Mouse (Mus musculus): ENCODE data around the gene Atp5s. TPM values are rescaled to one million over a fixed set of nuclear protein-coding genes. Genes with fewer than 3 reads are reported as not detected.

Atp5s gene
- polyA plus RNA-seq, 1 experiment from 2014 or later: 24.1 TPM

DNA sequence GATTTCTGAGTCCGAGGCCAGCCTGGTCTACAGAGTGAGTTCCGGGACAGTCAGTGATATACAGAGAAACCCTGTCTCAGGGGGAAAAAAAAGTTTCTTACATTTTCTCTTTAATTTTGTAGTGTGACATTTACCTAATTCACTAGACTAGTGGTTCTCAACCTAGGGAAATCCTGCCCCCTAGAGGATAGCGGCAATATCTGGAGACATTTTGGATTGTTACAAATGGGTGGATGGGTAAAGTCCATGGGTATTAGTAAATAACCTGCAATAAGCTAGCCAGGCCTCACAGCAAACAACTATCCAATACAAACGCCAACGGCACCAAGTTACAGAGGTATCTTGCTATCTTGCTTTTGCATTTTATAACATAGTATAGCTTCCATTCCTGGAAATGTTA is 28.0 kb upstream of the Atp5s start:
- ATAC-seq (ENCODE audit: low FRiP score): no peak
- peaks cover 8% of the 10 kb centered on the region; the same call in 1 of the 2 replicates for H3K36me3 ChIP-seq (replicated peaks)
- no peak overlapping the region for H3K4me3 ChIP-seq (replicated peaks)
- H3K4me1 ChIP-seq: no peaks in the 10 kb centered on the region
- H3K9me3 ChIP-seq: no peaks in the 10 kb centered on the region
- WGBS: 78% methylated on average over 5 of the region's 5 CpGs
- no peak overlapping the region for H3K27ac ChIP-seq
- H3K27me3 ChIP-seq: no peaks in the 10 kb centered on the region
- no peak overlapping the region for H3K9ac ChIP-seq
- H3K4me2 ChIP-seq: no peak overlapping the region

- no peak for ATAC-seq (ENCODE audit: low FRiP score)
- H3K4me2 ChIP-seq: no peak overlapping the region
- H3K4me1 ChIP-seq: no peaks in the 10 kb centered on the region
- 91% methylated on average over 6 of the region's 6 CpGs for WGBS
- H3K27ac ChIP-seq: no peak overlapping the region
- no peaks in the 10 kb centered on the region for H3K27me3 ChIP-seq
- no peaks in the 10 kb centered on the region for H3K9me3 ChIP-seq
- H3K4me3 ChIP-seq (replicated peaks): no peak overlapping the region
- peaks cover 10% of the 10 kb centered on the region; the same call in 1 of the 2 replicates for H3K36me3 ChIP-seq (replicated peaks)
- H3K9ac ChIP-seq: no peak overlapping the region
These were observed 26.4 kb upstream of the Atp5s start for GRCm38 (mm10) chr12:69698352-69698751.

DNA sequence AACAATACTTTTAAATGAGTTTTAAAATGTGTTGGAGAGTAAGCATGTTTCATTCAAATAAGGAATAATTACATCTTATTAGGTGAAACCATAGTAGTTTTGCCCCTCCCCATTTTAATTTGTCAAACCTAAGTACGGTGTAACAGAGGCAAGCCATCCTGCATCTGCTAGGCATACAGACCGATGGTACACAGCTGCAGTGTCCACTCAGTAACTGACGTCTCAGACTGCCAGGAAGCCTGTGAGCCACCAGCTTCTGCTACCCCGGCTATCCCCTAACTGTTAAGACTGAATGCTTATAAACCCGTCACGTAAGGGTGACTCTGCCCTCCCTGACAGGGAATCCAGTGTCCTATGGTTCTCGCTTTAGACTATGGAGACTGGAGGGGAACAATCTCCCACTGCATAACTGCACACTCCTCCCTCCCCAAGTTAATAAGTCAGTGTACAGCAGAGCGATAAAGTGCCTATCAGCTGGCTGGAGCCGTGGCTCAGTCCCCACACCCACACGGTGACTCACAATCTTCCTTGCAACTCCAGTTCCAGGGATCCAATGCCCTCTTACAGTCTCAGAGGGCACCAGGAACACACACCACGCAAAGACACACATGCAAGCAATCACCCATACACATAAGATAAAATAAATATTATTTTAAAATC is 19.8 kb upstream of the Atp5s start:
- Histone ChIP-seq H3K4me1 (no peaks in the 10 kb centered on the region), H3K4me3 (replicated peaks) (no peak overlapping the region), H3K36me3 (replicated peaks) (peaks cover 4% of the 10 kb centered on the region; the same call in 1 of the 2 replicates), H3K9ac (no peak overlapping the region), H3K27me3 (no peaks in the 10 kb centered on the region), H3K4me2 (no peak overlapping the region), H3K9me3 (no peaks in the 10 kb centered on the region), H3K27ac (no peak overlapping the region)
- 93% methylated on average over 11 of the region's 11 CpGs for WGBS
- no peak for ATAC-seq (ENCODE audit: low FRiP score)

GRCm38 (mm10) chr12:69713628-69714027 is 11.1 kb upstream of the Atp5s start:
- H3K36me3 ChIP-seq (replicated peaks): peaks cover 19% of the 10 kb centered on the region
- H3K9me3 ChIP-seq: peaks cover 4% of the 10 kb centered on the region; the same call in 1 of the 2 replicates
- no peaks in the 10 kb centered on the region for H3K27me3 ChIP-seq
- H3K9ac ChIP-seq: no peak overlapping the region
- H3K27ac ChIP-seq: no peak overlapping the region
- no peak overlapping the region for H3K4me3 ChIP-seq (replicated peaks)
- no peaks in the 10 kb centered on the region for H3K4me1 ChIP-seq
- no peak overlapping the region for H3K4me2 ChIP-seq
- no peak for ATAC-seq (ENCODE audit: low FRiP score)

DNA sequence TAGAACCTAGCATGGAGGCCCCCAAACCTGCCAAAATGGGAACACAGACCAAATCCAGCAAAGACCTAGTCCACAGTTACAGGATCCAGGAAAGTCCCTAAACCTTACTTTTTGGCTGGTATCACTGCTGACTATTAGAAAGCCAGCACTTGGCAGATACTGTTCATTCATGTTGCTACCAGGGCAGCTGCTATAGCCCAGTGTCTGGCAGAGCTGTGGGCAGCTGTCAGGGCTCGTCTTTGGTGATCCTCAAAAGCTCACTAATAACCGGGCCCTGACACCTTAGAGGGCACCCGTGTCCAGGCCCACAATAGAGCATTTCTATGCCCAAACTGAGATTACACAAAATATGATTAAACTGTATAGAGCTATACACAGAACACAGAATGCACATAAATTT is 1.9 kb upstream of the Atp5s start:
- peaks cover 27% of the 10 kb centered on the region for H3K36me3 ChIP-seq (replicated peaks)
- no peak overlapping the region for H3K4me3 ChIP-seq (replicated peaks)
- ATAC-seq (ENCODE audit: low FRiP score): no peak
- H3K27me3 ChIP-seq: no peaks in the 10 kb centered on the region
- no peak overlapping the region for H3K9ac ChIP-seq
- H3K4me2 ChIP-seq: no peak overlapping the region
- H3K27ac ChIP-seq: no peak overlapping the region
- H3K4me1 ChIP-seq: peaks cover 18% of the 10 kb centered on the region
- WGBS: 91% methylated on average over 3 of the region's 3 CpGs
- peaks cover 19% of the 10 kb centered on the region for H3K9me3 ChIP-seq

GRCm38 (mm10) chr12:69723376-69723775 is 1.4 kb upstream of the Atp5s start:
- peaks cover 15% of the 10 kb centered on the region for H3K9me3 ChIP-seq
- H3K27me3 ChIP-seq: no peaks in the 10 kb centered on the region
- H3K27ac ChIP-seq: no peak overlapping the region
- H3K4me2 ChIP-seq: peak overlapping the region; percentile 75
- 0 out of 2 replicates have a peak overlapping the region, but pooled peaks have one; percentile 73 for H3K9ac ChIP-seq
- H3K36me3 ChIP-seq (replicated peaks): peaks cover 22% of the 10 kb centered on the region
- WGBS: 55% methylated on average over 2 of the region's 2 CpGs
- peaks cover 18% of the 10 kb centered on the region for H3K4me1 ChIP-seq
- H3K4me3 ChIP-seq (replicated peaks): peak overlapping the region; percentile 70
- no peak for ATAC-seq (ENCODE audit: low FRiP score)

DNA sequence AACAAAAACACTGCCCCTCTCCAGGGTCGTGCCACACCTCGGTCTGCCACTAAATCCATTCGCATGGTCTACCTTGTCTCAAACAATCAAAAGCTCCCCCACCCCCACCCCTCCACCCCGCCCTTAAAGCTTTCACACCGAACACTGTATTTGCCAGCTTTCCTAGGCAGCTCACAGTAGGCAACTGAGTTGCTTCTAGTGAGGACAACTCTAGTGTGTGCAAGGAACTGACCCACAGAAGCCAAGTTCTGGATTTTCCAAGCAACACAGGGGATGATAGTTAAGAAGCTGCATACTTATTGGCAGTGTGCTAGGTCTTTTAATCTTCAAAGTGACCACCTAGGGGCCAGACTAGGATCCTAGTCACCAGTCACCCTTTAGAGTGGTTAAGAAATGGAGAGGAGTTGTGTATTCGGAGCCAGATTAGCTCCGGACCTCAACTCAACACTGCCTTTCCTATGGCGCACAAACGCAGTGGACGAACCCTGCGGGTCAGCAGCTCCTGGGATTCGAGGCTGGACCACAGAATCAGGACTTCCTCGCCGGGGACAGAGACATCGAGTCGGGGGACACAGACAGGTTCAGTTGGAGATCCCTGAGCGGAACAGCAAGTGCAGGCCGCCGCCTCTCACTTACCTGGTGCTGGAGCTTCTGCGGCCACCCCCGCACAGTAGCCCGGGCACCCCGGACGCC is 586 bp upstream of the Atp5s start:
- Histone ChIP-seq H3K9me3 (peaks cover 11% of the 10 kb centered on the region), H3K4me3 (replicated peaks) (peak overlapping the region; percentile 70), H3K36me3 (replicated peaks) (peaks cover 18% of the 10 kb centered on the region), H3K27me3 (no peaks in the 10 kb centered on the region), H3K27ac (no peak overlapping the region), H3K9ac (peak overlapping the region; percentile 73), H3K4me1 (peaks cover 18% of the 10 kb centered on the region), H3K4me2 (peak overlapping the region; percentile 75)
- peak; percentile 9; the same call in 1 of the 2 replicates for ATAC-seq (ENCODE audit: low FRiP score)
- WGBS: 2% methylated on average over 24 of the region's 24 CpGs

- H3K9ac ChIP-seq: no peak overlapping the region
- 95% methylated on average over 1 of the region's 1 CpGs for WGBS
- H3K27ac ChIP-seq: no peak overlapping the region
- ATAC-seq (ENCODE audit: low FRiP score): no peak
- no peaks in the 10 kb centered on the region for H3K9me3 ChIP-seq
- H3K4me2 ChIP-seq: no peak overlapping the region
- H3K27me3 ChIP-seq: no peaks in the 10 kb centered on the region
- H3K36me3 ChIP-seq (replicated peaks): no peaks in the 10 kb centered on the region
- H3K4me1 ChIP-seq: peaks cover 8% of the 10 kb centered on the region; the same call in 1 of the 2 replicates
- H3K4me3 ChIP-seq (replicated peaks): no peak overlapping the region
These were observed 4.5 kb downstream of the Atp5s start for GRCm38 (mm10) chr12:69729246-69729645.

- no peak overlapping the region for H3K9ac ChIP-seq
- 90% methylated on average over 1 of the region's 1 CpGs for WGBS
These were observed 5.6 kb downstream of the Atp5s start for GRCm38 (mm10) chr12:69730306-69730705.

GRCm38 (mm10) chr12:69732221-69732620 is 7.5 kb downstream of the Atp5s start:
- no peaks in the 10 kb centered on the region for H3K4me1 ChIP-seq
- H3K9me3 ChIP-seq: no peaks in the 10 kb centered on the region
- WGBS: 36% methylated on average over 5 of the region's 5 CpGs
- H3K4me3 ChIP-seq (replicated peaks): no peak overlapping the region
- ATAC-seq (ENCODE audit: low FRiP score): no peak
- no peak overlapping the region for H3K4me2 ChIP-seq
- no peak overlapping the region for H3K27ac ChIP-seq
- no peak overlapping the region for H3K9ac ChIP-seq
- H3K36me3 ChIP-seq (replicated peaks): no peaks in the 10 kb centered on the region
- H3K27me3 ChIP-seq: no peaks in the 10 kb centered on the region

More at GRCm38 (mm10) chr12:69730306-69730705, 5.6 kb downstream of the Atp5s start:
- Histone ChIP-seq H3K9me3 (no peaks in the 10 kb centered on the region), H3K4me1 (peaks cover 5% of the 10 kb centered on the region; the same call in 1 of the 2 replicates), H3K27ac (no peak overlapping the region), H3K4me3 (replicated peaks) (no peak overlapping the region), H3K4me2 (no peak overlapping the region), H3K27me3 (no peaks in the 10 kb centered on the region), H3K36me3 (replicated peaks) (no peaks in the 10 kb centered on the region)
- ATAC-seq (ENCODE audit: low FRiP score): no peak

GRCm38 (mm10) chr12:69733518-69733917 is 8.8 kb downstream of the Atp5s start:
- Histone ChIP-seq H3K4me3 (replicated peaks) (no peak overlapping the region), H3K4me2 (no peak overlapping the region), H3K27ac (no peak overlapping the region), H3K9me3 (no peaks in the 10 kb centered on the region), H3K9ac (no peak overlapping the region), H3K27me3 (no peaks in the 10 kb centered on the region), H3K4me1 (no peaks in the 10 kb centered on the region), H3K36me3 (replicated peaks) (no peaks in the 10 kb centered on the region)
- no peak for ATAC-seq (ENCODE audit: low FRiP score)
- WGBS: 16% methylated on average over 2 of the region's 2 CpGs

- no peaks in the 10 kb centered on the region for H3K36me3 ChIP-seq (replicated peaks)
- H3K27me3 ChIP-seq: no peaks in the 10 kb centered on the region
- no peak overlapping the region for H3K4me2 ChIP-seq
- H3K9ac ChIP-seq: no peak overlapping the region
- no peak for ATAC-seq (ENCODE audit: low FRiP score)
- no peak overlapping the region for H3K27ac ChIP-seq
- no peaks in the 10 kb centered on the region for H3K4me1 ChIP-seq
- no peaks in the 10 kb centered on the region for H3K9me3 ChIP-seq
- no peak overlapping the region for H3K4me3 ChIP-seq (replicated peaks)
- 91% methylated on average over 3 of the region's 3 CpGs for WGBS
These were observed 9.2 kb downstream of the Atp5s start for GRCm38 (mm10) chr12:69733923-69734322.

- Histone ChIP-seq H3K4me1 (no peaks in the 10 kb centered on the region), H3K27ac (no peak overlapping the region), H3K4me2 (no peak overlapping the region), H3K9me3 (no peaks in the 10 kb centered on the region), H3K27me3 (no peaks in the 10 kb centered on the region), H3K4me3 (replicated peaks) (no peak overlapping the region), H3K36me3 (replicated peaks) (no peaks in the 10 kb centered on the region), H3K9ac (no peak overlapping the region)
- ATAC-seq (ENCODE audit: low FRiP score): no peak
- WGBS: 82% methylated on average over 5 of the region's 5 CpGs
These were observed 17.2 kb downstream of the Atp5s start for GRCm38 (mm10) chr12:69741965-69742364.

All from forebrain, embryonic 12.5 days (tissue).